Mouse (Mus musculus): ENCODE measurements at regions not wholly inside any gene's neighbourhood (a gene's known extent, or its start where the extent isn't known, plus 50 kb on each side); places are given as distances from the start of the nearest gene placed in this dataset.

- CTCF ChIA-PET: no interaction called here
Observed at GRCm38 (mm10) chr2:45493656-45494055, 376.5 kb upstream of the Zeb2 start.

- CTCF ChIA-PET: interaction anchor here (0.5 kb wide), 1 partner anchor 265 kb away, joined by 3 read pairs; no protein-coding TSS in a partner anchor
Observed at GRCm38 (mm10) chr2:45486530-45486929, 369.3 kb upstream of the Zeb2 start.

GRCm38 (mm10) chr2:45485477-45485876, 368.3 kb upstream of the Zeb2 start:
- CTCF ChIA-PET: no interaction called here

GRCm38 (mm10) chr2:45480671-45481070, 363.5 kb upstream of the Zeb2 start:
- CTCF ChIA-PET: no interaction called here

GRCm38 (mm10) chr2:45475996-45476395, 358.8 kb upstream of the Zeb2 start:
- CTCF ChIA-PET: no interaction called here

GRCm38 (mm10) chr2:45464306-45464705, 347.1 kb upstream of the Zeb2 start:
- CTCF ChIA-PET: no interaction called here

GRCm38 (mm10) chr2:45459410-45459809, 342.2 kb upstream of the Zeb2 start:
- CTCF ChIA-PET: no interaction called here

- CTCF ChIA-PET: no interaction called here
Observed at GRCm38 (mm10) chr2:45454811-45455210, 337.6 kb upstream of the Zeb2 start.

- CTCF ChIA-PET: no interaction called here
Observed at GRCm38 (mm10) chr2:45439146-45439545, 322.0 kb upstream of the Zeb2 start.

GRCm38 (mm10) chr2:45438739-45439138, 321.5 kb upstream of the Zeb2 start:
- CTCF ChIA-PET: no interaction called here

GRCm38 (mm10) chr2:45435261-45435980, 318.2 kb upstream of the Zeb2 start:
- CTCF ChIA-PET: no interaction called here

- CTCF ChIA-PET: no interaction called here
Observed at GRCm38 (mm10) chr2:45434789-45435188, 317.6 kb upstream of the Zeb2 start.

- CTCF ChIA-PET: no interaction called here
Observed at GRCm38 (mm10) chr2:45434169-45434568, 317.0 kb upstream of the Zeb2 start.

- CTCF ChIA-PET: interaction anchor here (0.7 kb wide), 1 partner anchor 26 kb away, joined by 10 read pairs; no protein-coding TSS in a partner anchor
Observed at GRCm38 (mm10) chr2:45431366-45431765, 314.2 kb upstream of the Zeb2 start.

GRCm38 (mm10) chr2:45421774-45422173, 304.6 kb upstream of the Zeb2 start:
- CTCF ChIA-PET: no interaction called here

GRCm38 (mm10) chr2:45408136-45408535, 290.9 kb upstream of the Zeb2 start:
- CTCF ChIA-PET: no interaction called here

- CTCF ChIA-PET: no interaction called here
Observed at GRCm38 (mm10) chr2:45389902-45390492, 272.8 kb upstream of the Zeb2 start.

- CTCF ChIA-PET: no interaction called here
Observed at GRCm38 (mm10) chr2:45371268-45371667, 254.1 kb upstream of the Zeb2 start.

- CTCF ChIA-PET: interaction anchor here (0.6 kb wide), 1 partner anchor 259 kb away, joined by 4 read pairs; no protein-coding TSS in a partner anchor
Observed at GRCm38 (mm10) chr2:45370615-45370968, 253.4 kb upstream of the Zeb2 start.

GRCm38 (mm10) chr2:45369914-45370614, 252.9 kb upstream of the Zeb2 start:
- CTCF ChIA-PET: interaction anchor here (0.6 kb wide), 1 partner anchor 259 kb away, joined by 4 read pairs; no protein-coding TSS in a partner anchor

GRCm38 (mm10) chr2:45369432-45369831, 252.2 kb upstream of the Zeb2 start:
- CTCF ChIA-PET: no interaction called here

- CTCF ChIA-PET: no interaction called here
Observed at GRCm38 (mm10) chr2:45367436-45368193, 250.4 kb upstream of the Zeb2 start.

All from spleen, embryonic (tissue).